Mouse (Mus musculus) left cerebral cortex, postnatal 4 days (tissue): ENCODE measurements around the gene Sgpl1. TPM values are rescaled to one million over a fixed set of nuclear protein-coding genes. Genes with fewer than 3 reads are reported as not detected.

Experiments
- microRNA-seq: library from miRNA; unstranded; fragments of <30 nt; microRNA quantifications from one replicate; pipeline ENCODE4 v1.2.0, GENCODE M21; 2022
- total RNA-seq, 2 experiments: library from RNA; stranded (reverse); gene quantifications; 2 replicates each; pipeline ENCODE4 v1.2.3; 2021

Sgpl1 gene
- total RNA-seq, 2 experiments from 2014 or later: 40.0 to 43.1 TPM

Small RNAs within 50 kb of the gene (microRNA-seq; reads per million reads assigned to microRNA genes)
- gene Gm44308: not detected

Other genes starting within 250 kb of the Sgpl1 start
- 10 to 100 TPM; 12.1 to 16.6 TPM for gene Pcbd1, start 58.4 kb downstream of the Sgpl1 start, total RNA-seq
- under 1 TPM; 0.54 to 0.56 TPM for gene Tbata, start 24.3 kb upstream of the Sgpl1 start, total RNA-seq
- gene Adamts14, start 125.7 kb upstream of the Sgpl1 start, total RNA-seq: 1 to 10 TPM; 1.0 to 1.5 TPM
- gene Prf1, start 150.1 kb upstream of the Sgpl1 start, total RNA-seq: not detected
- 10 to 100 TPM; 22.8 to 25.8 TPM for gene Pald1, start 235.8 kb upstream of the Sgpl1 start, total RNA-seq